Mouse (Mus musculus): Measurements from ENCODE around the gene Ms4a7. TPM values are rescaled to one million over a fixed set of nuclear protein-coding genes. Genes with fewer than 3 reads are reported as not detected.

Ms4a7 gene
- 0.37 and 0.89 TPM in 2 replicates for polyA plus RNA-seq (2016; fragmentation: Nextera tagmentation; extraction: Ambion mirVana)

DNA sequence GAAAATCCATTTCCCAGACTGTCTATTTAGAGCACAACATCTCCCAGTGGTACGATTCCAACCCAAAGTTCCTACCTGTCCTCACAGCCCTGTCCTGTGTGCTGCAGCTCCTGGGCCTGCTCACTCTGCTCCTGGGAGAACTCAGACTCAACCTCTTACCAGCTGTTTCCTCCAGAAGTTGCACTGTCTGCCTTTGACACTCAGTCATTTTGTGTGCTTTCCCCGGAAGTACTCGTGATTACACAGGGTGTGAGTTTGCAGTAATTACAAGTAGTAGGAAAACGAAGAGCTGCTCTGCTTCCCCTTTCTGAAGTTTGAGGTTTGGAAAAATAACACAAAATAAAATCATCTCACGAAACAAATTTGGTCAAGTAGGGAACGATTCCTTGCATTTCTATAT, at the start of gene Ms4a7:
Gene Ms4a7 (minus strand): TSS at position 215 of the 400 bp plus-strand sequence.
- no peak within 1 kb of the TSS for H3K4me3 ChIP-seq
- no peaks in the 10 kb centered on the region for H3K4me1 ChIP-seq
- 87% methylated on average over 6 of the region's 6 CpGs for WGBS
- no peak for DNase-seq (ENCODE audit: low spot score)
- H3K27me3 ChIP-seq (ENCODE audit: low read depth, poor library complexity, severe bottlenecking), result no peaks in the 10 kb centered on the region
- no peaks in the 10 kb centered on the region for H3K36me3 ChIP-seq
- H3K27ac ChIP-seq (replicated peaks), result no peak within 1 kb of the TSS
- no peaks in the 10 kb centered on the region for H3K9me3 ChIP-seq (replicated peaks)

GRCm38 (mm10) chr19:11376399-11376798, 40.5 kb upstream of the Ms4a7 start:
- H3K36me3 ChIP-seq, result no peaks in the 10 kb centered on the region
- no peaks in the 10 kb centered on the region for H3K9me3 ChIP-seq (replicated peaks)
- no peak overlapping the region for H3K27ac ChIP-seq (replicated peaks)
- 80% methylated on average over 2 of the region's 2 CpGs for WGBS
- no peak for DNase-seq (ENCODE audit: low spot score)
- H3K4me3 ChIP-seq, result no peak overlapping the region
- H3K27me3 ChIP-seq (ENCODE audit: low read depth, poor library complexity, severe bottlenecking), result no peaks in the 10 kb centered on the region
- no peaks in the 10 kb centered on the region for H3K4me1 ChIP-seq

DNA sequence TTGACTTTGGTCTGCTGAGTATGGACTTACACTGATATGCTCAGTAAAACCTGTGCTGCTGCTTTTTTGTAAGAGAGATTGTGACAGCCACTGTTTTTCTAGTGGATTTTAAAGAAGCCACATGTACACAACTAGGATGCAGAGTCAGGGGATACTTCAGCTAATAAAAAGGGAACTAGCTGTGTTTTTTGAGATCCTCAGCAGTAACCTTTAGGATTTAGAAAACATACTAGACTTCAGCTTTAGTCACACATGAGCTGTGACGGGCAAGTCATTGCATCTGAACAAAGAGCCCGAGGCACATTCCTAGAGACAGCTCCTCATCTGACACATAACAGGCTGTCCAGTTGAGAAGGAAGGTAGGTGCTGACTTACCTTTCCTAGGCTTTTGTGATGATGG, 39.3 kb upstream of the Ms4a7 start, which contains the start of gene Ms4a4a:
Gene Ms4a4a (plus strand): TSS at position 251 of the 400 bp plus-strand sequence.
- Histone ChIP-seq H3K27me3 (ENCODE audit: low read depth, poor library complexity, severe bottlenecking) (no peaks in the 10 kb centered on the region), H3K27ac (replicated peaks) (no peak within 1 kb of the TSS), H3K4me3 (no peak within 1 kb of the TSS), H3K9me3 (replicated peaks) (no peaks in the 10 kb centered on the region), H3K36me3 (no peaks in the 10 kb centered on the region), H3K4me1 (no peaks in the 10 kb centered on the region)
- DNase-seq (ENCODE audit: low spot score), result no peak
- WGBS, result 83% methylated on average over 2 of the region's 2 CpGs

DNA sequence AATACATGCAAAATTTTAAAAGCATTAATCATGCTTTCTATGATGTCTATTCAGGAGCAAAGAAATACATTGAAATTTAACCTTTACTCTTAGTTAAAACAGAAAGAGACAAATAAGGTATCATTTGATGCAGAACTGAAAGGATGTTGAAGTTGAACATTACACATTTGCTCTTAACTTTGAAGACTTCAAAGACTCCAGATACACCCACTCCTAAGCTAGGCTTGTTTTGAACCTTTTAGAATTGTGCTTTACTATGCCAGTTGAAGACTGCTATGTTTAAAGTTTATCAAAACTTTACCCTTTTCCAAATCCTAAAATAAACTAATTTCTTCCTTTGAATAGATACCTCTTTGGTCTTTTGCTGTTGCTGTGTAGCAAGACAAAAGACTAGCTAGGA, 35.2 kb upstream of the Ms4a7 start:
- Histone ChIP-seq H3K9me3 (replicated peaks) (no peaks in the 10 kb centered on the region), H3K27ac (replicated peaks) (no peak overlapping the region), H3K4me1 (no peaks in the 10 kb centered on the region), H3K27me3 (ENCODE audit: low read depth, poor library complexity, severe bottlenecking) (no peaks in the 10 kb centered on the region), H3K4me3 (no peak overlapping the region), H3K36me3 (no peaks in the 10 kb centered on the region)
- no peak for DNase-seq (ENCODE audit: low spot score)

GRCm38 (mm10) chr19:11368310-11368709, 32.4 kb upstream of the Ms4a7 start:
- no peak for DNase-seq (ENCODE audit: low spot score)
- WGBS, result 92% methylated on average over 3 of the region's 3 CpGs
- Histone ChIP-seq H3K36me3 (no peaks in the 10 kb centered on the region), H3K27me3 (ENCODE audit: low read depth, poor library complexity, severe bottlenecking) (no peaks in the 10 kb centered on the region), H3K9me3 (replicated peaks) (no peaks in the 10 kb centered on the region), H3K4me1 (no peaks in the 10 kb centered on the region), H3K4me3 (no peak overlapping the region), H3K27ac (replicated peaks) (no peak overlapping the region)

GRCm38 (mm10) chr19:11362002-11362401, 26.1 kb upstream of the Ms4a7 start:
- no peaks in the 10 kb centered on the region for H3K9me3 ChIP-seq (replicated peaks)
- DNase-seq (ENCODE audit: low spot score), result no peak
- no peak overlapping the region for H3K4me3 ChIP-seq
- no peak overlapping the region for H3K27ac ChIP-seq (replicated peaks)
- H3K4me1 ChIP-seq, result no peaks in the 10 kb centered on the region
- H3K27me3 ChIP-seq (ENCODE audit: low read depth, poor library complexity, severe bottlenecking), result no peaks in the 10 kb centered on the region
- no peaks in the 10 kb centered on the region for H3K36me3 ChIP-seq

- H3K4me3 ChIP-seq, result no peak overlapping the region
- 67% methylated on average over 3 of the region's 3 CpGs for WGBS
- H3K4me1 ChIP-seq, result no peaks in the 10 kb centered on the region
- no peak overlapping the region for H3K27ac ChIP-seq (replicated peaks)
- no peak for DNase-seq (ENCODE audit: low spot score)
- no peaks in the 10 kb centered on the region for H3K27me3 ChIP-seq (ENCODE audit: low read depth, poor library complexity, severe bottlenecking)
- H3K9me3 ChIP-seq (replicated peaks), result no peaks in the 10 kb centered on the region
- no peaks in the 10 kb centered on the region for H3K36me3 ChIP-seq
Measured at GRCm38 (mm10) chr19:11360106-11360505, 24.2 kb upstream of the Ms4a7 start.

DNA sequence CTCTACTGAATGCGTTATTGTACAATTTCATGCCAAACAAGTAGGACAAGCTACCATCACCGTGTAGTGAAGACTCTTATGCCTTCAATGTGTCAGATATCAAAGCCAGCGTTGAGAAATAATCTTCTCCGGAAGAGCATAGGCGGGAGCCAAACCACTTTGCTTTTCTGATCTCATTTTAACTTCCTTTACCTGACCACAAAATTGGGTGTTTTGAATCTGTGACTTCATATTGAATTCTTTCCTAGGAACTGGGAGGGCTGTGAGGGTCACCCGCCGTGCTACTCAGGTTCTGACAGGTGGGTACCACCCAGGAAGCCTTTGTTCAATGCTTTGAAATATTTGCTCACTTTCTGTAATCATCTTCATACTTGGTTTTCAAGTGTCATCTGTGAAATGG, 19.8 kb upstream of the Ms4a7 start:
- H3K27me3 ChIP-seq (ENCODE audit: low read depth, poor library complexity, severe bottlenecking), result no peaks in the 10 kb centered on the region
- H3K9me3 ChIP-seq (replicated peaks), result no peaks in the 10 kb centered on the region
- no peaks in the 10 kb centered on the region for H3K4me1 ChIP-seq
- H3K4me3 ChIP-seq, result no peak overlapping the region
- 89% methylated on average over 7 of the region's 7 CpGs for WGBS
- no peak for DNase-seq (ENCODE audit: low spot score)
- no peaks in the 10 kb centered on the region for H3K36me3 ChIP-seq
- no peak overlapping the region for H3K27ac ChIP-seq (replicated peaks)

DNA sequence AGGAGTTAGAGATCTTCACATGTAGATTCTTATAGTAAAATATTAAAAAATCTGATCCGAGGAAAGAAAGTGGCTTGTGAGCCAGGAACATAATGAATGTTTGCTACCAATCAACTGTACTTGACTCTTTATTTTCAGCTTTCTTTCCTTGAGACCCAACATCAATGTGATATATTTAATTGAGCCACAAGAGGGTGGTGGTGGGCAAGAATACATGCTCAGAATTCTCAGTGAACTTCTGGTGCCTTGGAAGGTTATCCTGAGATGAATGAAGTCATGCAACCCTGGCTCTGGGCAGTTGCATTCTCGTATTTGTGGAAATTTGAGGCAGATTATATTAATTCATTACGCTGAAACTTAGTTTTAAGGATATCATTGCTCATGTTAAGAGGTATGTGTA, 15.9 kb upstream of the Ms4a7 start:
- Histone ChIP-seq H3K36me3 (no peaks in the 10 kb centered on the region), H3K4me1 (no peaks in the 10 kb centered on the region), H3K9me3 (replicated peaks) (no peaks in the 10 kb centered on the region), H3K27ac (replicated peaks) (no peak overlapping the region), H3K27me3 (ENCODE audit: low read depth, poor library complexity, severe bottlenecking) (no peaks in the 10 kb centered on the region), H3K4me3 (no peak overlapping the region)
- 67% methylated on average over 3 of the region's 3 CpGs for WGBS
- no peak for DNase-seq (ENCODE audit: low spot score)

GRCm38 (mm10) chr19:11349698-11350481, 13.9 kb upstream of the Ms4a7 start:
- Histone ChIP-seq H3K36me3 (no peaks in the 10 kb centered on the region), H3K4me1 (no peaks in the 10 kb centered on the region), H3K4me3 (no peak overlapping the region), H3K27ac (replicated peaks) (no peak overlapping the region), H3K27me3 (ENCODE audit: low read depth, poor library complexity, severe bottlenecking) (no peaks in the 10 kb centered on the region), H3K9me3 (replicated peaks) (no peaks in the 10 kb centered on the region)
- DNase-seq (ENCODE audit: low spot score), result peak; percentile 13
- WGBS, result 64% methylated on average over 7 of the region's 7 CpGs

DNA sequence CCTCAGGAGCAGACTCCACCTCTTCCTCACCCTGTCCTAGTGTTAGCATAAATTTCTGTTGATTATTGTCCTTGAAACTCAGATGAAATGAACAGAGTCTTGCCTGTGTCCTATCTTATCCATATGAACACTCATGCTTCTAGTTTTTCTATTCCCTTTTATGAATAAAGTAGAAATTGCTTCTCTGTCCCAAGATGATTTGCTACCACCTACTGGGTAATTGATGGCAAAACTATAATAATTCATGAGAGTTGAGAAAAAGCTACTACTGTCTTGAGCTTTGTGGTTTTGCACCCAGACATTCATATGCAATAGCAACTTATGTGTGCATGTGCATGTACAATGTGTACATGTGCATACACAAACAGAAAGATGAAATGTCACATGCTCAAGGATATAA, 8.0 kb upstream of the Ms4a7 start:
- no peaks in the 10 kb centered on the region for H3K27me3 ChIP-seq (ENCODE audit: low read depth, poor library complexity, severe bottlenecking)
- no peaks in the 10 kb centered on the region for H3K4me1 ChIP-seq
- H3K4me3 ChIP-seq, result no peak overlapping the region
- no peak overlapping the region for H3K27ac ChIP-seq (replicated peaks)
- no peaks in the 10 kb centered on the region for H3K36me3 ChIP-seq
- no peak for DNase-seq (ENCODE audit: low spot score)
- no peaks in the 10 kb centered on the region for H3K9me3 ChIP-seq (replicated peaks)

- H3K4me1 ChIP-seq, result no peaks in the 10 kb centered on the region
- H3K9me3 ChIP-seq (replicated peaks), result no peaks in the 10 kb centered on the region
- no peak for DNase-seq (ENCODE audit: low spot score)
- no peak overlapping the region for H3K4me3 ChIP-seq
- no peak overlapping the region for H3K27ac ChIP-seq (replicated peaks)
- H3K36me3 ChIP-seq, result no peaks in the 10 kb centered on the region
- no peaks in the 10 kb centered on the region for H3K27me3 ChIP-seq (ENCODE audit: low read depth, poor library complexity, severe bottlenecking)
Measured at GRCm38 (mm10) chr19:11343147-11343546, 7.2 kb upstream of the Ms4a7 start.

DNA sequence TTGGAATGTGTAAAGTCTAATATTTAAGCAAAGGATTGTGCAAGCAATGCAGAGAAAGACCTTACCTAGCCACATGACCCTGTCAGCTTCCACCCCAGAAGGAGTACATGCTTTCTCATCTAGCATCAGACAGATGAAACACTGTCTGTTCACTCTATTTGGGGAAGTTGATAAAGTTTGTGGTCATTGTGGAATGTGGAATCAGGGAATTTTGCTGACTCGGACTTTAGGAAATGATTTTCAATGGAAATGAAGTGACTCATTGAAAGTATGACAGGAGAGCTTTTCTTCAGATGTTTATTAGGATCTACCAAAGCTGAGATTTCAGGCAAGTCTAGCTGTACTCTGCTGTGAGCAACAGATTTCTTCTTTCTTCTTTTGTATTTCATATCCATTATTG, 14.8 kb downstream of the Ms4a7 start:
- Histone ChIP-seq H3K27ac (replicated peaks) (no peak overlapping the region), H3K4me3 (no peak overlapping the region), H3K36me3 (no peaks in the 10 kb centered on the region), H3K27me3 (ENCODE audit: low read depth, poor library complexity, severe bottlenecking) (no peaks in the 10 kb centered on the region), H3K4me1 (no peaks in the 10 kb centered on the region), H3K9me3 (replicated peaks) (no peaks in the 10 kb centered on the region)
- no peak for DNase-seq (ENCODE audit: low spot score)
- 91% methylated on average over 1 of the region's 1 CpGs for WGBS

- Histone ChIP-seq H3K27me3 (ENCODE audit: low read depth, poor library complexity, severe bottlenecking) (no peaks in the 10 kb centered on the region), H3K4me3 (no peak overlapping the region), H3K9me3 (replicated peaks) (no peaks in the 10 kb centered on the region), H3K4me1 (no peaks in the 10 kb centered on the region), H3K36me3 (no peaks in the 10 kb centered on the region), H3K27ac (replicated peaks) (no peak overlapping the region)
- 88% methylated on average over 4 of the region's 4 CpGs for WGBS
- DNase-seq (ENCODE audit: low spot score), result no peak
Measured at GRCm38 (mm10) chr19:11316786-11317185, 19.2 kb downstream of the Ms4a7 start.

All from midbrain, embryonic 10.5 days (tissue).